Mouse (Mus musculus): Measurements from ENCODE around the gene Atpaf1. TPM values are rescaled to one million over a fixed set of nuclear protein-coding genes. Genes with fewer than 3 reads are reported as not detected.

The Atpaf1 gene
- total RNA-seq, 4 experiments from 2014 or later, result 55.8 to 66.8 (median 63.1) TPM

GRCm38 (mm10) chr4:115799981-115800380 is 15.4 kb downstream of the Atpaf1 start:
- no peak for DNase-seq (ENCODE audit: low spot score in 2 of 2)

GRCm38 (mm10) chr4:115812326-115812725 is 27.7 kb downstream of the Atpaf1 start:
- DNase-seq (ENCODE audit: low spot score in 2 of 2), result no peak

- DNase-seq (ENCODE audit: low spot score in 2 of 2), result no peak
These were observed 31.0 kb downstream of the Atpaf1 start for GRCm38 (mm10) chr4:115815606-115816005.

- no peak for DNase-seq (ENCODE audit: low spot score in 2 of 2)
These were observed 35.6 kb downstream of the Atpaf1 start for GRCm38 (mm10) chr4:115820199-115820598.

GRCm38 (mm10) chr4:115820944-115821343 is 36.3 kb downstream of the Atpaf1 start:
- no peak for DNase-seq (ENCODE audit: low spot score in 2 of 2)

- no peak for DNase-seq (ENCODE audit: low spot score in 2 of 2)
These were observed 36.8 kb downstream of the Atpaf1 start for GRCm38 (mm10) chr4:115821431-115821830.

- DNase-seq (ENCODE audit: low spot score in 2 of 2), result no peak
These were observed 37.3 kb downstream of the Atpaf1 start for GRCm38 (mm10) chr4:115821928-115822327.

- no peak for DNase-seq (ENCODE audit: low spot score in 2 of 2)
These were observed 39.6 kb downstream of the Atpaf1 start for GRCm38 (mm10) chr4:115824178-115824577.

- no peak for DNase-seq (ENCODE audit: low spot score in 2 of 2)
These were observed 40.7 kb downstream of the Atpaf1 start for GRCm38 (mm10) chr4:115825271-115825670.

- DNase-seq (ENCODE audit: low spot score in 2 of 2), result no peak
These were observed 42.5 kb downstream of the Atpaf1 start for GRCm38 (mm10) chr4:115827066-115827465.

GRCm38 (mm10) chr4:115827535-115827887 is 42.9 kb downstream of the Atpaf1 start:
- no peak for DNase-seq (ENCODE audit: low spot score in 2 of 2)

GRCm38 (mm10) chr4:115827888-115828571 is 43.4 kb downstream of the Atpaf1 start, which contains the start of gene Mob3c:
Gene Mob3c (plus strand): TSS chr4:115828092.
- no peak for DNase-seq (ENCODE audit: low spot score in 2 of 2)

- no peak for DNase-seq (ENCODE audit: low spot score in 2 of 2)
These were observed 43.9 kb downstream of the Atpaf1 start for GRCm38 (mm10) chr4:115828572-115828902.

GRCm38 (mm10) chr4:115830491-115830890 is 45.9 kb downstream of the Atpaf1 start:
- no peak for DNase-seq (ENCODE audit: low spot score in 2 of 2)

GRCm38 (mm10) chr4:115831221-115831620 is 46.6 kb downstream of the Atpaf1 start:
- no peak for DNase-seq (ENCODE audit: low spot score in 2 of 2)

GRCm38 (mm10) chr4:115832040-115832439 is 47.4 kb downstream of the Atpaf1 start:
- no peak for DNase-seq (ENCODE audit: low spot score in 2 of 2)

GRCm38 (mm10) chr4:115835576-115835975 is 51.0 kb downstream of the Atpaf1 start:
- no peak for DNase-seq (ENCODE audit: low spot score in 2 of 2)

GRCm38 (mm10) chr4:115838196-115838595 is 53.6 kb downstream of the Atpaf1 start:
- no peak for DNase-seq (ENCODE audit: low spot score in 2 of 2)

- peak; percentile 86 to 90 for DNase-seq (ENCODE audit: low spot score in 2 of 2)
These were observed 54.4 kb downstream of the Atpaf1 start, which contains the start of gene Mknk1 for GRCm38 (mm10) chr4:115838696-115839641. Gene Mknk1 (plus strand): TSS chr4:115839198.

- DNase-seq (ENCODE audit: low spot score in 2 of 2), result no peak
These were observed 55.3 kb downstream of the Atpaf1 start for GRCm38 (mm10) chr4:115839956-115840355.

GRCm38 (mm10) chr4:115840842-115841241 is 56.2 kb downstream of the Atpaf1 start:
- DNase-seq (ENCODE audit: low spot score in 2 of 2), result no peak

- DNase-seq (ENCODE audit: low spot score in 2 of 2), result no peak
These were observed 62.0 kb downstream of the Atpaf1 start for GRCm38 (mm10) chr4:115846656-115847055.
